Mouse (Mus musculus): Measurements from ENCODE around the gene Ttc8. TPM values are rescaled to one million over a fixed set of nuclear protein-coding genes. Genes with fewer than 3 reads are reported as not detected.

The Ttc8 gene
- polyA plus RNA-seq, 1 experiment from 2014 or later: 43.4 TPM

- H3K9ac ChIP-seq (ENCODE audit: low read depth, low read length): no peak overlapping the region
- no peak overlapping the region for H3K4me2 ChIP-seq (replicated peaks; ENCODE audit: low read depth, low read length)
- no peak for DNase-seq (ENCODE audit: low spot score)
- no peak for ATAC-seq (ENCODE audit: low FRiP score)
- no peak overlapping the region for H3K4me3 ChIP-seq (ENCODE audit: low read depth, low read length)
- H3K9me3 ChIP-seq (ENCODE audit: control insufficient read depth, low read length): no peaks in the 10 kb centered on the region
- H3K27ac ChIP-seq (ENCODE audit: low read depth, low read length): no peak overlapping the region
- no peaks in the 10 kb centered on the region for H3K27me3 ChIP-seq (ENCODE audit: control insufficient read depth, insufficient read depth, low read length)
- no peaks in the 10 kb centered on the region for H3K36me3 ChIP-seq (ENCODE audit: control insufficient read depth, insufficient read depth, low read length)
- no peaks in the 10 kb centered on the region for H3K4me1 ChIP-seq (replicated peaks; ENCODE audit: control insufficient read depth, insufficient read depth, low read length)
- 59% methylated on average over 5 of the region's 5 CpGs for WGBS
Measured at GRCm38 (mm10) chr12:99028665-99029064, 108.3 kb downstream of the Ttc8 start.

GRCm38 (mm10) chr12:99030022-99030421, 109.6 kb downstream of the Ttc8 start:
- 83% methylated on average over 1 of the region's 1 CpGs for WGBS
- DNase-seq (ENCODE audit: low spot score) (no peak), ATAC-seq (ENCODE audit: low FRiP score) (no peak)
- Histone ChIP-seq H3K4me3 (ENCODE audit: low read depth, low read length) (no peak overlapping the region), H3K9ac (ENCODE audit: low read depth, low read length) (no peak overlapping the region), H3K4me1 (replicated peaks; ENCODE audit: control insufficient read depth, insufficient read depth, low read length) (no peaks in the 10 kb centered on the region), H3K27ac (ENCODE audit: low read depth, low read length) (no peak overlapping the region), H3K27me3 (ENCODE audit: control insufficient read depth, insufficient read depth, low read length) (peaks cover 3% of the 10 kb centered on the region; the same call in 1 of the 2 replicates), H3K36me3 (ENCODE audit: control insufficient read depth, insufficient read depth, low read length) (no peaks in the 10 kb centered on the region), H3K4me2 (replicated peaks; ENCODE audit: low read depth, low read length) (no peak overlapping the region), H3K9me3 (ENCODE audit: control insufficient read depth, low read length) (no peaks in the 10 kb centered on the region)

Other genes starting within 250 kb of the Ttc8 start
- 6.0 and 6.4 TPM in 2 replicates for gene Ptpn21, start 183.2 kb upstream of the Ttc8 start, polyA plus RNA-seq (2014; fragmentation: Nextera tagmentation; extraction: Ambion mirVana)
- 165 and 169 TPM in 2 replicates for gene Zc3h14, start 173.6 kb upstream of the Ttc8 start, polyA plus RNA-seq (2014; fragmentation: Nextera tagmentation; extraction: Ambion mirVana)
- 15.8 and 21.9 TPM in 2 replicates for gene Eml5, start 19.1 kb upstream of the Ttc8 start, polyA plus RNA-seq (2014; fragmentation: Nextera tagmentation; extraction: Ambion mirVana)

Measured in hindbrain, embryonic 11.5 days (tissue).